Mouse (Mus musculus): ENCODE data around the gene Ube2h. TPM values are rescaled to one million over a fixed set of nuclear protein-coding genes. Genes with fewer than 3 reads are reported as not detected.

Gene Ube2h
- polyA plus RNA-seq, 1 experiment, result 38.3 TPM

DNA sequence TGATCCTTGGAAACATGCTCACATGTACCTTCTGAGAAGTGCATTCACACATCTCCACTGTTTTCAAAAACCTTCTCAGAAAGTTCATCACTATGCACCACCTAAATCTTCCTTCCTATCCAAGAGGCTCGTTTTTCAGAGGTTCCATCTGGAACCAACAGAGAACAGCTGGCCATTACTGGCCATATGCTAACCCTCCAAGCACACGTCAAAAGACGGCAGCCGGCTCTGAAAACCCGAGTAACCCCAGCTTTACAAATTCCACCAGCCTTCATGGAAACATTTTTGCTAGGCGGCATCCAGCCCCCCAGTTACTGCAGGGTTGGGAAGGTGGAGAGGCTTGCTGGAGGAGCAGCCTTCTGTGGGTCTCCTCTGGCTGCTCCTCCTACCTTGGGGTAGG lies 122.3 kb downstream of the Ube2h start:
- 45% methylated on average over 6 of the region's 6 CpGs for WGBS
- no peaks in the 10 kb centered on the region for H3K4me1 ChIP-seq (ENCODE audit: control insufficient read depth, insufficient read depth, low read length)
- TF ChIP-seq POLR2A (IDR thresholded peaks at IDR 0.05; ENCODE audit: low read depth, low read length) (no peak), CTCF (conservative IDR thresholded peaks at IDR 0.05; ENCODE audit: insufficient read depth, insufficient read length, low read depth, low read length) (no peak)

GRCm38 (mm10) chr6:30180321-30180720 lies 124.0 kb downstream of the Ube2h start:
- no peak for DNase-seq
- Histone ChIP-seq H3K27ac (ENCODE audit: insufficient read depth, low read depth, low read length) (no peak overlapping the region), H3K4me1 (ENCODE audit: control insufficient read depth, insufficient read depth, low read length) (peaks cover 2% of the 10 kb centered on the region; the same call in 1 of the 2 replicates), H3K4me3 (ENCODE audit: insufficient read depth, low read depth, low read length) (no peak overlapping the region), H3K36me3 (ENCODE audit: control insufficient read depth, insufficient read depth, low read length) (no peaks in the 10 kb centered on the region), H3K27me3 (replicated peaks; ENCODE audit: control insufficient read depth, insufficient read depth, low read length) (peaks cover 4% of the 10 kb centered on the region)
- 50% methylated on average over 2 of the region's 2 CpGs for WGBS
- no peak for TF ChIP-seq POLR2A (IDR thresholded peaks at IDR 0.05; ENCODE audit: low read depth, low read length)
- no peak for TF ChIP-seq CTCF (conservative IDR thresholded peaks at IDR 0.05; ENCODE audit: insufficient read depth, insufficient read length, low read depth, low read length)

More for the DNA sequence above, 122.3 kb downstream of the Ube2h start:
- no peaks in the 10 kb centered on the region for H3K36me3 ChIP-seq (ENCODE audit: control insufficient read depth, insufficient read depth, low read length)
- H3K27ac ChIP-seq (ENCODE audit: insufficient read depth, low read depth, low read length), result no peak overlapping the region
- no peak for DNase-seq
- no peak overlapping the region for H3K4me3 ChIP-seq (ENCODE audit: insufficient read depth, low read depth, low read length)
- peaks cover 4% of the 10 kb centered on the region for H3K27me3 ChIP-seq (replicated peaks; ENCODE audit: control insufficient read depth, insufficient read depth, low read length)

DNA sequence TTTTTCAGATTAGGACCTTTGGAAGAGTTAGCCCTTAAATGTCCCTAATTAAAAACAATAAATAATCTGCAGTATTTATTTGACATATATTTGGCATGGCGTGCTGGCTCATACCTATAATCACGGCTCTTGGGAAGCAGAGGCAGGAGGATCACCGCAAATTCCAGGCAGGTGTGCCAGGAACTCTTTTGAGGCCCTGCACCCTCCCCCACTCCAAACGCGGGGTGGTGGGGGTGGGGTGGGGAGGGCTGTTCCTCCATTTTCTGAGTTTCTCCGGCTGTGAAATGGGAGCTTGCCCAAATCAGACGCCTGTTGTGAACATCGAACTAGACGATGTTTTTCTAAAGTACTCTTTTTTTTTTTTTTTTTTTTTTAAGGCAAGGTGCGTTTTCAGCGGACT lies 125.3 kb downstream of the Ube2h start:
- peaks cover 4% of the 10 kb centered on the region; the same call in 1 of the 2 replicates for H3K4me1 ChIP-seq (ENCODE audit: control insufficient read depth, insufficient read depth, low read length)
- no peak overlapping the region for H3K4me3 ChIP-seq (ENCODE audit: insufficient read depth, low read depth, low read length)
- peaks cover 4% of the 10 kb centered on the region for H3K27me3 ChIP-seq (replicated peaks; ENCODE audit: control insufficient read depth, insufficient read depth, low read length)
- H3K36me3 ChIP-seq (ENCODE audit: control insufficient read depth, insufficient read depth, low read length), result no peaks in the 10 kb centered on the region
- WGBS, result 23% methylated on average over 11 of the region's 11 CpGs
- TF ChIP-seq POLR2A (IDR thresholded peaks at IDR 0.05; ENCODE audit: low read depth, low read length), result no peak
- no peak for TF ChIP-seq CTCF (conservative IDR thresholded peaks at IDR 0.05; ENCODE audit: insufficient read depth, insufficient read length, low read depth, low read length)
- no peak for DNase-seq
- H3K27ac ChIP-seq (ENCODE audit: insufficient read depth, low read depth, low read length), result no peak overlapping the region

- H3K27me3 ChIP-seq (replicated peaks; ENCODE audit: control insufficient read depth, insufficient read depth, low read length), result peaks cover 6% of the 10 kb centered on the region
- 5% methylated on average over 27 of the region's 27 CpGs for WGBS
- H3K4me3 ChIP-seq (ENCODE audit: insufficient read depth, low read depth, low read length), result no peak overlapping the region
Observed at GRCm38 (mm10) chr6:30178023-30178639, 126.2 kb downstream of the Ube2h start.

DNA sequence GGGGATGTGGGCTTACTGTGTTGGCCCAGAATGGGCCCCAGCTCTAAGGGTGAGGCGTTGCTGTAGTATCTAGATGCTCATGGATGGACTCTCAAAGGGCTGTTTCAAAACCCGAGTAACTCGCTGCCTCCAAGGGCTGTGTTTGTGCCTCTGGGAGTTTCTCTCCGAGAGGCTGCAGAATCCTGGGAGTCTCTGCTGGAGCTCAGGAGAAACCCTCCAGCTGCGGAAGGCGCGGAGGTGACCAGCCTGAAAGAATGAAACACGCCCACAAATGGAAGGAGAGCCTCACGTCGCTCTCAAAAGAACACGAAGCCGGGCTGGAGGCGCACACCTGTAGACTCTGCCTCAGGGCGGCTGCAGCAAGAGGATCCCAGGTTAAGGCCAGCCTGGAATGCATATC lies 127.0 kb downstream of the Ube2h start:
- no peak for TF ChIP-seq POLR2A (IDR thresholded peaks at IDR 0.05; ENCODE audit: low read depth, low read length)
- no peak for TF ChIP-seq CTCF (conservative IDR thresholded peaks at IDR 0.05; ENCODE audit: insufficient read depth, insufficient read length, low read depth, low read length)
- DNase-seq, result peak; percentile 12
- H3K4me3 ChIP-seq (ENCODE audit: insufficient read depth, low read depth, low read length), result no peak overlapping the region

More at GRCm38 (mm10) chr6:30178023-30178639, 126.2 kb downstream of the Ube2h start:
- Histone ChIP-seq H3K27ac (ENCODE audit: insufficient read depth, low read depth, low read length) (no peak overlapping the region), H3K4me1 (ENCODE audit: control insufficient read depth, insufficient read depth, low read length) (peaks cover 4% of the 10 kb centered on the region; the same call in 1 of the 2 replicates), H3K36me3 (ENCODE audit: control insufficient read depth, insufficient read depth, low read length) (no peaks in the 10 kb centered on the region)
- DNase-seq, result peak; percentile 6
- TF ChIP-seq CTCF (conservative IDR thresholded peaks at IDR 0.05; ENCODE audit: insufficient read depth, insufficient read length, low read depth, low read length) (no peak), POLR2A (IDR thresholded peaks at IDR 0.05; ENCODE audit: low read depth, low read length) (no peak)

DNA sequence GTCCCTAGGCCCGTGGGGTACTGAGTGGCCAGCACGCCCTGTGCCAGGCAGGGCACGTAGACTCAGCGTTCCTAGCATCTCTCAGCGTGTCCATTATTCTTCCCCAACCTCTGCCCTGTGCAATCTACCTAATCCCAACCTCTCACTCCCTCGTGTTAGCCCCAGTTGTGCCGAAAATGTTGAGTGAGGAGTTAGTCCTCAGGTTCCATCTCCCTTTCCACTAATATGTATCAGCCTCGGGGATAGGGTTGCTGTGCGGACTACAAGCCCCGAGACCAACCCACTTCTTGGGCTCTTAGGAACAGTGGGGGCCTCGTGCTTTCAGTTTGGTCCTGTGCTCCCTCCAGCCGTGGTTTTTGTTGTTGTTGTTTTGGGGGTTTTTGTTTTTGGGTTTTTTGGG lies 127.8 kb downstream of the Ube2h start:
- no peak for DNase-seq
- 17% methylated on average over 12 of the region's 12 CpGs for WGBS
- TF ChIP-seq POLR2A (IDR thresholded peaks at IDR 0.05; ENCODE audit: low read depth, low read length) (no peak), CTCF (conservative IDR thresholded peaks at IDR 0.05; ENCODE audit: insufficient read depth, insufficient read length, low read depth, low read length) (no peak)
- Histone ChIP-seq H3K4me3 (ENCODE audit: insufficient read depth, low read depth, low read length) (no peak overlapping the region), H3K27ac (ENCODE audit: insufficient read depth, low read depth, low read length) (no peak overlapping the region), H3K4me1 (ENCODE audit: control insufficient read depth, insufficient read depth, low read length) (peaks cover 4% of the 10 kb centered on the region; the same call in 1 of the 2 replicates), H3K36me3 (ENCODE audit: control insufficient read depth, insufficient read depth, low read length) (no peaks in the 10 kb centered on the region), H3K27me3 (replicated peaks; ENCODE audit: control insufficient read depth, insufficient read depth, low read length) (peaks cover 6% of the 10 kb centered on the region)

More for the DNA sequence above, 127.0 kb downstream of the Ube2h start:
- no peaks in the 10 kb centered on the region for H3K36me3 ChIP-seq (ENCODE audit: control insufficient read depth, insufficient read depth, low read length)
- no peak overlapping the region for H3K27ac ChIP-seq (ENCODE audit: insufficient read depth, low read depth, low read length)
- peaks cover 6% of the 10 kb centered on the region for H3K27me3 ChIP-seq (replicated peaks; ENCODE audit: control insufficient read depth, insufficient read depth, low read length)
- H3K4me1 ChIP-seq (ENCODE audit: control insufficient read depth, insufficient read depth, low read length), result peaks cover 4% of the 10 kb centered on the region; the same call in 1 of the 2 replicates
- 4% methylated on average over 14 of the region's 14 CpGs for WGBS

DNA sequence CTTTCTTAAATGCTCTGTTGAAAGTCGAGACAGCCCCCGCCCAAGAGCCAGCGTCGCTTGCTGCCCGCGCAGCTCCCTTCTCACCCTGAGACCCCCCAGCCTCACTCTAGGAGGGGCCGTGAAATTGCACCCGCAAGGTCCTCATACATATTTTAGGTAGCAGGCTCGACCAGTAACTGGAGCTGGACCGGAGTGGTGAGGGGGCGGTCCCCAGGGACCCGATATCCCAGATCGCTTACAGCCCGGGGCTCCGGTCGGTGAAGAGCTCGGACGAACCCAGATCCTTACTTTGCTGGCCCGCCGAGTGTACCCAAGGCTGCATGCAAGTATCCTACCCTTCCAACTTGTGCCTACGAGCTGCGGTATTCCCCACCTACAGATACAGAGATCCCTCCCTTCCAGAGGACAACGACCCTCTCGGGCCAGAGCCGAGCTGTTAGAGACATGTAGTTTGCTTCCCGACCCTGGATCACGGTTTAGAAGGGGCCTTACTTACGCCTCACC lies 128.4 kb downstream of the Ube2h start:
- WGBS, result 5% methylated on average over 28 of the region's 28 CpGs
- Histone ChIP-seq H3K36me3 (ENCODE audit: control insufficient read depth, insufficient read depth, low read length) (no peaks in the 10 kb centered on the region), H3K4me1 (ENCODE audit: control insufficient read depth, insufficient read depth, low read length) (peaks cover 4% of the 10 kb centered on the region; the same call in 1 of the 2 replicates), H3K27me3 (replicated peaks; ENCODE audit: control insufficient read depth, insufficient read depth, low read length) (peaks cover 6% of the 10 kb centered on the region), H3K4me3 (ENCODE audit: insufficient read depth, low read depth, low read length) (no peak overlapping the region), H3K27ac (ENCODE audit: insufficient read depth, low read depth, low read length) (no peak overlapping the region)
- TF ChIP-seq CTCF (conservative IDR thresholded peaks at IDR 0.05; ENCODE audit: insufficient read depth, insufficient read length, low read depth, low read length) (no peak), POLR2A (IDR thresholded peaks at IDR 0.05; ENCODE audit: low read depth, low read length) (no peak)
- DNase-seq, result no peak
